Mouse (Mus musculus) spleen, postnatal 4 days (tissue): ENCODE results near the gene Ankrd33b.

Experiments
- DNase-seq, 2 experiments: peaks; one replicate each; pipeline ENCODE4 v3.0.0; 2022; ENCODE audit warnings: low spot score in 2 of 2

Ankrd33b gene

DNA sequence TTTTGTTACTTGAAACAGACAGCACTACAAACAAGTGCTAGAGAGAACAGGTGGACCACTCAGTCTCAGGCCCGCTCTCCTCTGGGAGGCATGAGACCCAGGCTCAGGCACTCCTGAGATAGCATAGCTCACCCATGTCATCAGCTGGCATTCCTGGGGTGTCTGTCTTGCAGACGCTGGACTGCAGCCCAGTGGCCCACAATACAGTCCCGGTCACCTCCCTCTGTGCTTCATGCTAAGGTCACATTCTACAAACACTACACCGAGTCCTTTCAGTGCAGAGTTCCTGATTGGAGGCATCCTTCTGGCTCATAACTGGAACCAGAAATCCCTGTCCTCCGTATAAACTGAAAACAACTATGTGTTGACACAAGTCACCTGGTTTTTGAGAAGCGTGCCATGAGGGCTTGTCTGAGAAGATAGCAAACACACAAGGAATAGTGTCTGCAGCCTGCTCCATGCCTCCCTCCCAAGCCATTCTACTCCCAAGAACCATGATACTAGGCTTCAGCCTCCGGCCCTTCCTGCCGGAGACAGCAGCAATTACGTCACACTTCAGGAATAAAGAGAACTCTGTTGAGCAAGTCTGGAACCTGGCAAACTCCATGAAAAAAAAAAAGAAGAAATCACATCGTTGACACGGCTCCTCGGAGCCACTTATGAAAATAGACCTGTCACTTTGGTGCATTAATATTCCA lies 65.1 kb downstream of the Ankrd33b start:
- no peak for DNase-seq

DNA sequence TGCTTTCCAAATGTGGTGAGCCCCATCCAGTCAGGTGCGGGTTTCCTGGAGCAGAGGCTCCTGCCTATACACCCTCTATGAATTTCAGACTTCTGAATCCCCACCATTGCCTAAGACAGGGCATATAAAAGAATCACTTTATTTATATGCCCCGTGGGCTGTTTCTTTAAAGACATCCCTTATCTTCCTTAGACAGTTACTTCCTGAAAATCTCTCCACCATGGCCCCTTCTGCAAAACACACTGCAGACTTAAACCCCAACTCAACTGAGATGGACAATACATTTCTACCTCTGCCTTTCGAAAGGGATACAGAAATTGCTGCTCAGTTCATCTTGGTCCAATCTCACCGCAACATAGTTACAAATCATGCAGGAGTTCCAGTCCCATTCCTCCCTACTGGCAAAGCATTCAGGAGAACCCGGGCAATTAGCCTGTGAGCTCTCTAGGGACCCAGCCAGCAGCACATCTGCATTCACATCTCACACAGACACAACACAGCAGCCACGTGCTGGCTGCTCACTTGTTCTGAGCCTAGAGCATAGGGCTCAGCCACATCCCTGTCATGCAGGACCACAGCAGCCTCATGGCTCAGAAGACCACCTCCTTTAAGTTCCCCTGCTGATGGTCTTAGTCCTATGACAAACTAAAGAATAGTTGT lies 68.1 kb downstream of the Ankrd33b start:
- no peak for DNase-seq

DNA sequence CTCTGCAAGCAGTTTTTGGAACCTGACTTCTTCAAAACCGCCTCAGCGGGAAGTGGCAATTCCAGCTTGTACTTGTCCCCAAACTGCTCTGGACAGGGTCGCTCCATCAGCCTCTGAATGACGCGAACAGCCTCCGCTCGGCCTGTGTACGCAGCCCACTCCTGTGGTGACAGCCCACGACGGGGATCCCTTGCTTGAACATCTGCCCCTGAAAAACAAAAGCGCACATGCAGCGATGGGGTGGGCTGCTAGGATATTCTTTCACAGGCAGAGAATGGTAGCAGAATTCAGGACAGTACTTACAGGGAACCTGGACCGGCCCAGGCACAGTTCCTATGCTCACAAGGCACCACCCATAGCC lies 69.8 kb downstream of the Ankrd33b start:
- DNase-seq: no peak

DNA sequence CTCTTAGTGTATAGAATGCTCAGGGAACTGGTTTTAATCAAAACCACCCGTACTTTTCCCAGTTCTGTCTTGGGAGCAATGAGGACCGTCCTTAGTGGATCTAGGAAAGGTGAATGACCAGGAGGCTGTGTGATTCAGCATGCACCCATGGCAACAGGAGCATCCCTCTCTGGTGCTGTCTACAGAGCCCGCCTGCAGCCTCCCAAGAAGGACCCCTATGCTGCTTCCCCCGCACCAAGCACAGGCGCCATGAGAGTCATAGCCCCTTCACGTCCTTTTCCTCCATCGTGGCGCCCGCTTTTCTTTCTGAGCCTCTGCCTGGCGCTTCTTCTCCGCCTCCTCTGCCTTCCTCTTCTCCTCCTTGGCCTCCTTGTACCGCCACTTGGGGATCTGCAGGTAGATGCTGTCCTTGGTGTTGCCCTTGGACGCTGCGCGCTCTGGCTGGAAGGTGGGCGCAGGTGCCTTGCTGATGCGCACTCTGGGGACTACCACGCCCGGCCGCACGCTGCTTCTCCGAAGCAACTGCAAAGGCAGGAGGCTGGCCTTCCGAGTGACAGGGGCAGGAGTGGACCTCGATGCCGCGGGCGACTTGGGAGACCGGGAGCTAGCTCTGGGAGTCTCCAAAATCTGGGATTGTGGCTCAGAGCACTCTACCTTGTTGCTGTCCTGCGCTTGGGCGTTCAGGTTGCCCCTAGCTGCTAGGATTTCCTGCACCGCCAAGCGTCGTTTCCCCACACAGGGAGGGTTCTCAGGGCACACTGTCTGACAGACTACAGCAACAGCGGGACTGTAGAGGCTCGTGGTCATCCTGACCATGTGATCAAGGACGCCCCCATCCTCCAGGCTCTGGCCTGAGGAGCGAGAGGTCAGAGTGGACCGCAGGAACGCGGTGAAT lies 70.4 kb downstream of the Ankrd33b start:
- no peak for DNase-seq

DNA sequence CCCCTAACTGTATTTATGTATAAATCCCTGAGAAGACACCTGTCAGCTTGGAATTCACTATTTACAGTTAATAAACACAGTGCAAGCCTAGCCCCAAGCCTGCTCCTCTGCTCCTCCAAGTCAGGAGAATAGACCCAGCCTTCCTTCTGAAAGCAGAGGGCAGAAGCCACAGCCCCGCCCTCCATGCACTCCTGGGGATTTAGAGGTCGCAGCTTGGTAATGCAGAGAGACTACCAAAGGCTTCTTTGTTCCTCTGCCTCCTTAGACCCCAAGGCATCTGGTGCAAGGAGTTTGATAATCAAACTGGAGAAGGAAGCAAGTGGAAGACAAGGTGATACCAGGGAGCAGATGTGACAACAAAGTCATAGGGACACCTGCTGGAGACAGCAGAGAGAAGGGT lies 73.2 kb downstream of the Ankrd33b start:
- no peak for DNase-seq

DNA sequence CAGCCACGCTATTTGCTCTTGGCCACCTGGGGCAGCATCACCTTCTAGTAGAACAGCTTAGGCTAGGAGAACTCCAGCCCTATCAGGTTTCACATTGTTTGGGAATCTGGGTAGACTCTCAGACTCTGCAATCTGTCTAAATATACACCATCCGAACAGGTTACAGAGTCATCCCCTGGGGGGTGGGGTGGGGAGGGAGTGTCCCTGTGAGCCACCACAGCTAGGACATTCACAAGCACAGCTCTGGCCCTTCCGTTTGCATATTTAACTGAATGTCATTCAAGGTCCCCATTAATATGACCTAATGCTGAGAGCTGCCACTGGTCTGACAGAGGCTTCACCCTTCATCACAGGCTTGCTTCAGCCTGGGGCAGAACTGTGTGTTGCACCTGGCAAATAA lies 74.9 kb downstream of the Ankrd33b start:
- DNase-seq: no peak

DNA sequence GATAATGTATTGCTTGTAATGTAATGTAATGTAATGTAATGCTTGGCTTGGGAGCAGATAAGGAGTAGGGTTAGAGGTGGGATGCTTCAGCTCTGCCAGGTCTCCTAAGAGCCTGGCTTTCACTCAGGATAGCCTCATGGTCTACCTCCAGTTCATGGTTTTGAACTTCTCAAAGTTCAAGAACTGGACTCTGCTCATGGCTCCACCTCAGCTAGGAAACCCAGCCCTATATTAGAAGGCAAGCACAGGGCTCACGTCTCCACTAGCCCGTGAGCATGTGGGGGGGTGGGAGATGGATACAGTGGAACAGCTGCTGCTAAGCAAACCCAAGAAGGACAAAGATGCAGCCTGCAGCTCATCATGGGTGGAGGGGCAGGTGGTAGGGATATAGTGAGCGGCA lies 81.8 kb downstream of the Ankrd33b start:
- no peak for DNase-seq

DNA sequence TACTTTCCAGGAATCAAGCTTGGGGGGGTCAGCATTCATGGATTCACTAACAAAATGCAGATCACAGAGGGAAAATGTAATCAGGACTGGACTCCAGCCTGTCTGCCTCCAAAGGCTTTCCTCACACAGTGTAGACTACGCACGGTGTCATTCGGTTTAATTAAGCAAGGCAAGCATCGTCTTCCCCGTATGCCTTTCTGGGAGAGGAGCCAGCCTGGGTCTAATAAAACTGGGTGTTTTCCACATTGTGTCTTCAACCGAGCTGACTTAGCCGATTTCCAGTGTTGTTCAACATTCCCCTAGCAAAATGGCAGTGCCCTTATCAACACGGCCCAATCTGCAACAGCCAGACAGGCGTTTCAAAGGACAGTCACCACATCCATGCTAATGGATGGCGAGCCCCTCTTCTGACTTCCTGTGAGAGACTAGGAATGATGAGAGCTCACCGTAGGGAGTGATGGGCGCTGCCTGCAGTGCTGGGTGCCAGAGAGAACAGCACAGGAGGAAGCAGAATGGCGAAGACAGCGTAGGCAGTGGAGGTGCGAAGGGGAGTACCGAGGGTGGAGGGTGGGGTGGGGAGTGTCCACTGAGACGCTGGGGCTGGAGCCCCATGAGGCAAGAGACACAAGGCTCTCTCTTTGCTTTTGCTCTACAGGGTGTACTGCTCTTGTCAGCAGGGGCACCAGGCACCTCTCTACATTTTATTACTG lies 82.4 kb downstream of the Ankrd33b start:
- DNase-seq: no peak

DNA sequence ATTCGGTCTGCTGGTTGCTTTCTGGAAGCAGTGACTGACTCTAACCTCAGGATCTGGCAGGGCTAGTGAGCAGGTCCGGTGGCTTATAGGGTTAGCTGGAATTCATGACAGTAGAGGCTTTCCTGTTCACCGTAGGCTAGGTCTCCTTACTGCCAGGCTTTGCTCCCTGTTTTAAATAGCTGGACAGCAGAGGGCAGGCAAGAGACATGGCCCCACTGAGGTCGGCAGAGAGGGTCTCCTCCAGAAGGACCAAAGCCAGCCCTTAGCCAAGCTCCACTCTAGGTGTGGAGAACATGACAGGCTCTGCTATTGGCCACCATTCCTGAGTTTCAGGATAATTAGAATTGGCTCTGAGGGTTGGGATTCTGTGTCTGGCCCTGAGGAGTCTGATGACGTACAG lies 83.4 kb downstream of the Ankrd33b start:
- no peak for DNase-seq

DNA sequence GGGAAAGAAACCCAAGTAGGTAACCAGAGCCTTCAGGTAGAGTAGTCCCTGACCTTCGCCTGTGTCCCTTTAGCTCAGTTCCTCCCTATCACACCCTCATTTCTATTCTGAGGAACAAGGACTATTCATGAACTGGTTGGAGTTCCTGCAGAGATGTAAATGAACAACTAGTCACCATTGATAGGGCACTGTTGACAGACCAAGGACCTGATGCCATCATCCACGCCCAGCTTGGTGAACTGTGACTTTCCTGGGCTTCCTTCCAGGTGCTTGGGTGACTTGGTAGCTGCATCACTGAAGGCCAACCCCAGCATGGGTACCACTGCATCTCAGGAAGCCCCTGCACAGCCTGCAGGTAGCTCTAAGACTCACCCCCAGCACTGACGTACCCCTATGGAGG lies 85.2 kb downstream of the Ankrd33b start:
- DNase-seq: no peak

DNA sequence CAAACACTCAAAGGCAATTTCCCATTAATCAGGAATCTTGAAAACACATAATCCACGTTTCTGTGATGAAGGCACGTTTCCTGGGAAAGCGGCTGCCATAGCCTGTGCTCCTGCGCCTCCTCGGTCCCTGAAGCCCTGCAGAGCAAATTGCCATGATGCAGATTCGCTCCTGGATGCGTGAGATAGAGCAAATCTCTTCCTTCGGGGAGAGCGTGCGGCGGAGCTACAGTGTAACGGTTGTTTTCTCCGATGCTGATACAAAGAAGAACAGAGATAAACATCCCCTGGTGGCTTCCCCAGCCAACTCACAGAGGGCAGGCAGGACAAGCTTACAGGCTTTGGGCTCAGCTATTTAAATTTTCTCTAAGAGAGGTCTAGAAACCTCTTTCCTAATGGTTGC lies 85.7 kb downstream of the Ankrd33b start:
- no peak for DNase-seq

DNA sequence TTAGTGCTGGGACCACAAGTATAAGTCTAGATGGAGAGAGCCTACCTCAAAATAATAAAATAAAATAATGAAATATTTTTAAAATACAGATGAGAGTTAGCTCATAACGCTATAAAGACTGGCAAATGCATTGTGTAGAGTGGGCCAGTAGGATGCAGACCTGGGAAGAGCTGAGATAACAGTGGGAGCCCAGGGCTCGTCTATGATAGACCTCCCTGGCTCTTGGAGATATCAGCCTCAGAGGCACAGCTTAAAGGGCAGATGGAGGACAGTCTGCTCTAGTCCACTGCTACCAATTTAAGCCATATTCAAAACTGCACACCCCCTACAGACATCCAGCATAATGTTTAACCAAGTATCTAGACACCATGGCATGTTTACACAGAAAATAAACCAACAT lies 86.8 kb downstream of the Ankrd33b start:
- DNase-seq: no peak

DNA sequence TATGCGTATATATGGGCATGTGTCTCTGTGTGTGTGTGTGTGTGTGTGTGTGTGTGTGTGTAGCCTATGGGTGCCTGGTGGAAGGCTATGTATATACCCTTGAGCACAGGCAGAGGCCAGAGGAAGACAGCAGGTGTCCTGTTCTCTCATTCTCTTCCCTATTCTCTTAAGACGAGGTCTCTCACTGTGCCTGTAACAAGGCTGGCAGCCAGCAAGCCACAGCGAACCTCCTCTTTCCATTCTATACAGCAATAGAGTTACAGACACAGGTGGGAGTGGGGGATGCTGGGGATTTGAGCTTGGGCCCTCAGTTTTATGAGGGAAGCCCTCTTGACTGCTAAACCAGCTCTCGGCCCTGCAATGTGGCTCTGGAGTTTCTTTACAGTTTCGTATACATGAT lies 87.5 kb downstream of the Ankrd33b start:
- DNase-seq: no peak

DNA sequence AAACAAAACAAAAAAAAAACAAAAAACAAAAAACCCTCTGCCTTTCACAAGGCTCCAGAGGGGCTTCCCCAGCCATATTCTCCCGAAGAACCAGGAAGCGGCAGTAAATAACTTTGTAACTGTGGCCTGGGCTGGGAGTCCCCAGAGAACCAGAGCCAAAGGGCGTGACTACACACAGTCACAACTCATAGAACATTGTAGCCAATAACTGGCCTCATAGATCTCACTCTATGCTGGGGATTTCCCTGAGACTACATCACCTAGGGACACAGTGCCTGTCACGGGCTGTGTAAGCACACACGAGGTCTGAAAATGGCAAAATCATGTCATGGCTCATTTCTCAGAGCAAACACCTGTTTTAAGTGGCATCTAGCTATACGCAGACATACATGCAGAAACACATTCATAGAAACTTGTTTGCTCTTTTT lies 87.9 kb downstream of the Ankrd33b start:
- no peak for DNase-seq

DNA sequence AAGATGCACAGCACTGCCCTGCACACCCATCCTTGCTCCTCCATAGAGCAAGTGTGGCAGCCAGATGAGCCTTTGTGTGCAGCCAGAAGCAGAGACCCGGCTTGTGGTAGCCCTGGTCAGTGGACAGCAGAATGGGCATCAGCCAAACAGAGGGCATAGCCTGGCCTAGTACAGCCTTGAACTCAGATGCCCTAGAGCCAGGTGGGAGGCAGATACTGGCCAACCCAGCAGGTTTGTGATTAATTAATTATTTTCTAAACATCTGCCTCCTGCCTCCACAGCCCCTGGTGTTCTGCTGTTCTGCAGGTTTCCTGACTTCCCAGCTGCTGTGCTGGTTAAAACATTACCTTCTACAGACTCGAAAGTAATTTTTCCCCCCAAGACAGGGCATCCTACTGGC lies 88.4 kb downstream of the Ankrd33b start:
- DNase-seq: no peak

DNA sequence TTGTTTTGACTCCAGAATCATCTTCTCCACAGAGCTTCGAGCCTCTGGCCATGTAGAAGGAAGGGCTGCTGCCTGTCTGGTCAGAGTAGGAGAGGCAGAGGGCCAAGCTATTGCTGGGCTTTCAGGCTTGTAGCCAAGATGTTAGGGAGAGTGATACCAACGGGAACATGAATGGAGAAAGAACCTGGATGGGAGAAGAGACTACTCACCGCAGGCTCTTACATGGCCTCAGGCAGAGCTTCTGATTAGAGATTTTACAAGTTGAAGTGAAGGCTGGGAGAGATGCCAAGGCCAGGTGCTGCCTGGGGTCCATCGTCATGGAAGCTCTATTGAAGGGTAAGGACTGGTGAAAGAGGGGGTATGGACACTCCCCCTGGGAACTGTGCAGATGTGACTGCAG lies 89.4 kb downstream of the Ankrd33b start:
- no peak for DNase-seq

DNA sequence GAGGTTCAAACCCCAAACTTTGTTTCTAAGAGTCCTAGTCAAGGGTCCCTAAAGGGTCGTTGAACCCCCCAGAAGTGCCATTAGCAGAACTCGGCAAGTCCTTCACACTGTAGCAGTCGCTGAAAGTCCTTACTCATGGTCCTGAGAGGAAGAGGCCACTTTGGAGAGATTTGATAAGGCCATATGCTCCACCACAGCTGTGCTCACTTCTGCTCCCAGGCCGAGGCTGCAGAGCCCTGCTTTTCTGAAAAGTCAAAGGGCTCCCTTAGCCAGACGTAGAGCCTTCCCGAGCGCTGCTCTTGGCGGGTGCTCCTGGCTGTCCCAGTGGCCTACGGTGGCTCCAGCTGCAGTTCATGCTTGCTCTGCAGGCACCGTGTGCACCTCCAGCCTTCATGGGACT lies 94.0 kb downstream of the Ankrd33b start:
- DNase-seq: no peak

DNA sequence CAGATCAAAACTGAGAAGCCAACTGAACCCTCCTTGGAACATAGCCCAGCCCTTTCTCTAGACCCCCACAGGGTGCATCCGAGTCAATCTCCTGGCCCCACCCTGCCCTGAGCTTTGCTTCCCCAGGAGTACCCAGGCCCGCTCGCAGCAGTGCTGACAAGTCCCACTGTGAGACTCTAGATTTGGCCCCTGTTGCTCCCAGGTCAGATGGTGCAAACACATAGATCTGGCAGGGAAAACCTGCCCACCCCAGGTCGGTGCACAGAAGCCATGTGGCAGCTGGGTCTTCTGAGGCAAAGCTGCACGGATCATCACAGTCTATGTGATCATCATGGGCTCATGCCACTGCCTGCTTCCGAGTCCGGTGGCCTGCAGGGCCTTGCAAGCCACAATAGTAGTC lies 94.8 kb downstream of the Ankrd33b start:
- no peak for DNase-seq

DNA sequence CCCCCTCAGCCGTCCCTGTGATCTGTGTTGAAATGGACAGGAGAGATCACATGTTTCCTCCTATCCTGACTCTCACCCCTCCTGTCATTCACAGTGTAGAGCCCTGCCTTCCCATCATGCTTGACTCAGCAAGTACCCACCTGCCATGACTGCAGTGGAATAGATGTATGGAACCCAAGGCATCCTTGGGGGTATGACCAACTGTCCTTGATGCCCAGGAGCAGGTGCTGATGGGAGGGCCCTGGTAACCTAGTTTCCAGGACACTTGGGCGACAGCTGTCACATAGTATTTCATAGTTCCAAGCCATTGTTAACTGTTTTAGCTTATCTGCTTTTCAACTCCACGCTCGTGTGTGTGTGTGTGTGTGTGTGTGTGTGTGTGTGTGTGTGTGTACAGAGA lies 98.0 kb downstream of the Ankrd33b start:
- no peak for DNase-seq

DNA sequence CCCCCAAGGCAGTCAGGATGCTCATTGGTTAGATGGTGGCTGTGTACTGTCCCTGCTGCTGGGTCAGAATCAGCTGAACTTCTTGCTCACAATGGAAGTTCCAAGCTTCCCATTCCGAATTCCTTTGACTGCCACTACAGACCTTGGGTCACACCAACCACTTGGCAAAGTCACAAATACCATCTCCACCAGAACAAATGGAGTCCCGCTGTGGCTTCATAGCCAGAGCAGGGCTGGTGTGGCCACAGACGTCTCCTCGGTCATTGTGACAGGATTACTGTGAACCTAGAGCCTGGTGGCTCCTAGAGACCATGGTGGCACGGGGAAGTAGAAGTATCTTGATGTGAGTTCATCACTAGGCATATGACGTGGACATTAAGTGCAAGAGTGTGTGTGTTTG lies 99.4 kb downstream of the Ankrd33b start:
- DNase-seq: no peak

DNA sequence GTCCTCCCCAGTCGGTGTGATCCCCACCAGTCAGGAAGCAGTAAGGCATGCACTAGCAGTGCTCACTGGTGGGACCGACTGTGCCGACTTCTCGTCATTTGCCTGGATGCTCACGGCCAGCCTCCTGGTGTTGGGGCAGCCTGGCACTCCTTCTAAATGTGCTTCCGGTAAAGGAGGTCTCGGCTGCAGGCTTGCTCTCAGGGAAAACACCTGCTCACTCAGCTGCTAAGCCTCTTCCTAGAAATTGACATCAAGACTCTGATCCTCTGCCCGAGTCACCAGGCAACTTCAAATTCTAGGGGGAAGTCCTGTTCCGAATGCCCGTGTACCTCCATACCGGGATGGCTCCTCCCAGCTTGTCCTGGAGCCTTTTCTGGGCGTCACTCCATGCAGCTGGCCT lies 101.7 kb downstream of the Ankrd33b start:
- DNase-seq: no peak

DNA sequence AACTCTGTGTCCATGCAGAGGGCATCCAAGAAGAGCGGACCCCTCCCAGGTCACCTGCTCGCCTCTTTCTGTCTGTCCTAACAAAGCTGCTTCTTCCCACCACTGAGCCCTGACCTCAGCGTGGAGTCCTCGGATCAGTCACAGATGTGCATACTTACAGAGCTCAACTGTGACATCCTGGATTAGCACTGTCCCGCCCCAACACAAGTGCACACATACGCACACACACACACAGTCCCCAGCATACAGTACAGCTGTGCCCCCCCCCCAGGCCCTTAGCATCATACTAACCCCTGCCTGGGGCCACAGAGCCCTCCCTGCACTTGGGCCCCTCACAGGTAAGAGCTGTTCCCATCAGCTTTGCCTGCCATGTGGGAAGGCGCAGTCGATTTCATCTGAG lies 102.1 kb downstream of the Ankrd33b start:
- DNase-seq: no peak
